ENCODE assay signal across 26 mouse cellular contexts in the genomic region with DNA sequence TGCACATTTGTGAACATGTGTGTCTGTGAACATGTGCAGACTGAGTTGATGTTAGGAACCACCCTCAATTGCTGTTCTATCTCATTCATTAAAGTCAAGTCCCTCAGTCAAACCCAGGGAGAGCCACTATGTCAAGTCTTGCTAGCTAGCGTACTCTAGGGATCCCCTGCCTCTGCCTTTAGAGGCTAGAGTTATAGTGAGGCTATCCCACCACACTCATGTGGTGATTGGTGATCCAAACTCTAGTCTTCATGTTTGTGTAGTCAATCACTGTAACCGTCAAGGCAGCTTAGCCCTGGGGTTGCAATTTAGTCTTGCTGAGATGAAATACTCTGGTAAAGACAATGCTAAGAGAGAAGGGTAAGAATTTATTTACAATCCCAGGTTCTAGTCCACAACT. TPM values are rescaled to one million over a fixed set of nuclear protein-coding genes. Genes with fewer than 3 reads are reported as not detected.
"Had no signal": no experiment of that assay in that cellular context is flagged by ENCODE, and none has a peak within 500 bp of the region (broad histone marks: within the 10 kb centered on the region; RNA-seq: fewer than 3 reads in every experiment).

No protein-coding gene starts in this region.

- H3K27ac ChIP-seq: embryonic facial prominence, embryonic 10.5 days; embryonic facial prominence, embryonic 12.5 days; embryonic facial prominence, embryonic 13.5 days; embryonic facial prominence, embryonic 15.5 days; forebrain, embryonic 10.5 days; forebrain, embryonic 12.5 days; forebrain, embryonic 13.5 days; forebrain, embryonic 15.5 days; gastrocnemius, adult 2 months; heart, adult 2 months had no signal

- H3K9me3 ChIP-seq: embryonic facial prominence, embryonic 10.5 days; embryonic facial prominence, embryonic 12.5 days; embryonic facial prominence, embryonic 13.5 days; embryonic facial prominence, embryonic 15.5 days; forebrain, embryonic 10.5 days; forebrain, embryonic 12.5 days; forebrain, embryonic 13.5 days; forebrain, embryonic 15.5 days had no signal

- H3K36me3 ChIP-seq: embryonic facial prominence, embryonic 10.5 days; embryonic facial prominence, embryonic 12.5 days; embryonic facial prominence, embryonic 13.5 days; embryonic facial prominence, embryonic 15.5 days; forebrain, embryonic 10.5 days; forebrain, embryonic 12.5 days; forebrain, embryonic 15.5 days had no signal

- H3K4me2 ChIP-seq: embryonic facial prominence, embryonic 12.5 days; embryonic facial prominence, embryonic 13.5 days; embryonic facial prominence, embryonic 15.5 days; forebrain, embryonic 12.5 days; forebrain, embryonic 13.5 days; forebrain, embryonic 15.5 days had no signal

- H3K4me3 ChIP-seq: embryonic facial prominence, embryonic 10.5 days; embryonic facial prominence, embryonic 12.5 days; embryonic facial prominence, embryonic 13.5 days; embryonic facial prominence, embryonic 15.5 days; erythroblast, embryonic 14.5 days; forebrain, embryonic 10.5 days; forebrain, embryonic 12.5 days; forebrain, embryonic 13.5 days; forebrain, embryonic 15.5 days; gastrocnemius, adult 2 months; heart, adult 2 months had no signal

- DNase-seq: cerebellum, adult 2 months; cerebellum, adult 8-10 months; cerebellum, adult 9-10 months; cerebellum, adult 9-11 months; cerebellum, postnatal 10 days; cerebellum, postnatal 14 days; cerebellum, postnatal 25 days; cerebellum, postnatal 36 days; embryo, embryonic 11 days; forebrain, postnatal 0 days; gastrocnemius, adult 2 months; gastrocnemius, postnatal 10 days; gastrocnemius, postnatal 14 days; gastrocnemius, postnatal 25 days; gastrocnemius, postnatal 36 days; heart, adult 2 months had no signal

- H3K27me3 ChIP-seq: embryonic facial prominence, embryonic 12.5 days; embryonic facial prominence, embryonic 13.5 days; embryonic facial prominence, embryonic 15.5 days; forebrain, embryonic 12.5 days; forebrain, embryonic 13.5 days; forebrain, embryonic 15.5 days had no signal

- H3K4me1 ChIP-seq: forebrain, embryonic 12.5 days; forebrain, embryonic 13.5 days; forebrain, embryonic 15.5 days had no signal

RNA-seq across cellular contexts. Expression of a gene that starts 11.1 kb away (rescaled TPM):
- total RNA-seq: granulocyte monocyte progenitor cell, adult 5-6 weeks had no signal
